ENCODE assay signal across 8 mouse cellular contexts in the genomic region with DNA sequence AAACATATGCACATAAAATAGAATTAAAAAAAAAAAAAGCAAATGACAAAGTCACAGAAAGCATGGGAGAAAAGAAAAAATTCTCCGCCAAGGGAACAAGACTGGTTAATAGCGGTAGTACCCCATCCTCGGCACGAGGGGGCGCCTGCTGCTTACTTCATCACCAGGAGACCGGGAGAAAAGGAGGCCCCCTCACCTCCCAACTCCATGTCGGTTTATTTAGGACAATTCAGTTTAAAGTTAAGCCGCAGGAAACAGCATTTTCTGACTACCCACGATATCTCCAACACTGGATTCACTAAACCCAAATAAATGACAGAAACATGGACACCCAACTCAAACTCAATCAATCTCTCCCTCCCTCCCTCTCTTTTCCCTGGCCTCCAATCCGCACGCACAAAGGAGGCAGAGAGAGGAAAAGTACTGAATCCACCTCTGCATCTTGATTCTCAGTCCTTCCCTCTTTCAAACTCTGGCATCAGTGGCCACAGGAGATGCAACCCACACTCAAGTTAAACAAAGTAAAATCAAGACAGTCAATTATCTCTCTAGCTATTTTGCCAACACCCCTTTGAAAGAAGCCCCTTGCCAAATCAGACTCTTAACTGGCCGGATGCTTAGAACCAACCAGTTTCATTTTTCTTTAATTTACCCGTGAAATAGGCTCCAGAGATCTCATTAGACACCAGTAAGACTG. TPM values are rescaled to one million over a fixed set of nuclear protein-coding genes. Genes with fewer than 3 reads are reported as not detected.
DNase-seq lines count a peak whose midpoint lies in the region; ATAC-seq and TF ChIP-seq lines count a peak whose summit lies in the region.

No protein-coding gene starts in this region.

- H3K9me3 ChIP-seq in G1E (replicated peaks): no peaks in the 10 kb centered on the region
- no peaks in the 10 kb centered on the region for H3K9me3 ChIP-seq in hindbrain, embryonic 13.5 days

- peak overlapping the region; percentile 77 for H3K4me2 ChIP-seq in hindbrain, embryonic 13.5 days

- peak overlapping the region; percentile 92 for H3K9ac ChIP-seq in hindbrain, embryonic 13.5 days

- H3K36me3 ChIP-seq in G1E (replicated peaks): peaks cover 40% of the 10 kb centered on the region
- H3K36me3 ChIP-seq in hindbrain, embryonic 13.5 days: peaks cover 5% of the 10 kb centered on the region

- peak; percentile 49; the same call in 1 of the 2 replicates for TF ChIP-seq CTCF in G1E (IDR thresholded peaks at IDR 0.05; ENCODE audit: low read depth, low read length)

- H3K4me3 ChIP-seq in G1E (ENCODE audit: low read depth, low read length): peak overlapping the region; percentile 76
- peak overlapping the region; percentile 74 for H3K4me3 ChIP-seq in hindbrain, embryonic 13.5 days

- H3K27ac ChIP-seq in hindbrain, embryonic 13.5 days: peak overlapping the region; percentile 98

- WGBS in hindbrain, embryonic 13.5 days: 4% methylated on average over 13 of the region's 13 CpGs

- no peak for ATAC-seq in G1E (ENCODE audit: extremely low read depth, insufficient number of reproducible peaks, low FRiP score, poor library complexity, severe bottlenecking)
- no peak for ATAC-seq in hindbrain, embryonic 13.5 days (ENCODE audit: low FRiP score)

- peaks cover 70% of the 10 kb centered on the region for H3K4me1 ChIP-seq in G1E (ENCODE audit: insufficient read depth, low read depth, low read length)
- peaks cover 70% of the 10 kb centered on the region for H3K4me1 ChIP-seq in hindbrain, embryonic 13.5 days (replicated peaks)

- peak; percentile 51 for DNase-seq in G1E (ENCODE audit: low spot score)
- DNase-seq in cerebellum, adult 9-11 months: peak; percentile 84
- DNase-seq in frontal cortex, postnatal 10 days (ENCODE audit: low spot score in 2 of 2): peak; percentile 73 to 85
- DNase-seq in layer of hippocampus, postnatal 36 days: peak; percentile 75 to 82
- peak; percentile 88 for DNase-seq in lung, postnatal 25 days (ENCODE audit: low spot score)
- DNase-seq in retina, postnatal 1 day: peak; percentile 86
- peak; percentile 88 for DNase-seq in thymus, postnatal 4 days

- H3K27me3 ChIP-seq in G1E (ENCODE audit: insufficient read depth, low read length): no peaks in the 10 kb centered on the region
- H3K27me3 ChIP-seq in hindbrain, embryonic 13.5 days: no peaks in the 10 kb centered on the region

RNA-seq across cellular contexts. Expression of a gene that starts 1.1 kb away (rescaled TPM):
- total RNA-seq in G1E (2014; fragmentation: Nextera tagmentation) (13.2 and 15.4 TPM in 2 replicates), G1E (2017) (5.6 and 5.7 TPM in 2 replicates)
- polyA plus RNA-seq in G1E (2012): 11.4 and 12.7 TPM in 2 replicates
- polyA plus RNA-seq in hindbrain, embryonic 13.5 days (2015; fragmentation: Nextera tagmentation; extraction: Ambion mirVana): 13.4 and 14.1 TPM in 2 replicates
- total RNA-seq in layer of hippocampus, postnatal 36 days (2021): 1 to 10 TPM; 8.3 to 9.1 TPM

RNA-seq across cellular contexts. Expression of a gene that starts 21.4 kb away (rescaled TPM):
- total RNA-seq in G1E (2014; fragmentation: Nextera tagmentation) (9.6 and 11.7 TPM in 2 replicates), G1E (2017) (4.4 and 5.3 TPM in 2 replicates)
- 11.1 and 11.6 TPM in 2 replicates for polyA plus RNA-seq in G1E (2012)
- 3.4 and 4.4 TPM in 2 replicates for polyA plus RNA-seq in hindbrain, embryonic 13.5 days (2015; fragmentation: Nextera tagmentation; extraction: Ambion mirVana)
- total RNA-seq in layer of hippocampus, postnatal 36 days (2021): 10 to 100 TPM; 30.1 to 32.8 TPM
